Mouse (Mus musculus) liver, embryonic 15.5 days (tissue): ENCODE data around the gene Rasal3. TPM values are rescaled to one million over a fixed set of nuclear protein-coding genes. Genes with fewer than 3 reads are reported as not detected.

Experiments
- ATAC-seq: fragments of 200-750 bp; cut with Nextera tagmentation; 2 replicates; pipeline ENCODE4 v1.8.0; 2017; ENCODE audit warnings: moderate number of reproducible peaks, mild to moderate bottlenecking, moderate library complexity; ENCODE audit not compliant: insufficient read depth
- H3K27ac ChIP-seq: fragments of 300-500 bp; sonication (generic); replicated peaks from 2 replicates; pipeline ENCODE4 v1.5.1; 2015; ENCODE audit warnings: mild to moderate bottlenecking, inconsistent platforms
- H3K27me3 ChIP-seq: fragments of 300-500 bp; sonication (generic); 2 replicates; pipeline ENCODE4 v1.6.1; 2015; ENCODE audit warnings: mild to moderate bottlenecking, inconsistent platforms
- H3K36me3 ChIP-seq: fragments of 300-500 bp; sonication (generic); replicated peaks from 2 replicates; pipeline ENCODE4 v1.6.1; 2015; ENCODE audit warnings: moderate library complexity, mild to moderate bottlenecking, inconsistent platforms
- H3K4me1 ChIP-seq: fragments of 300-500 bp; sonication (generic); replicated peaks from 2 replicates; pipeline ENCODE4 v1.6.1; 2015; ENCODE audit warnings: inconsistent platforms
- H3K4me2 ChIP-seq: fragments of 300-500 bp; sonication (generic); 2 replicates; pipeline ENCODE4 v1.6.1; 2015; ENCODE audit warnings: moderate library complexity, mild to moderate bottlenecking, inconsistent platforms
- H3K4me3 ChIP-seq: fragments of 300-500 bp; sonication (generic); replicated peaks from 2 replicates; pipeline ENCODE4 v1.5.1; 2015; ENCODE audit warnings: mild to moderate bottlenecking, inconsistent platforms
- H3K9ac ChIP-seq: fragments of 300-500 bp; sonication (generic); 2 replicates; pipeline ENCODE4 v1.6.1; 2015; ENCODE audit warnings: moderate library complexity, mild to moderate bottlenecking, inconsistent platforms
- H3K9me3 ChIP-seq: fragments of 300-500 bp; sonication (generic); replicated peaks from 2 replicates; pipeline ENCODE4 v1.6.1; 2016; ENCODE audit warnings: inconsistent platforms
- WGBS: fragments of 180-500 bp; shearing (Covaris S2); methylation state at CpG from one replicate; pipeline ENCODE4 v1.1.7; 2015; ENCODE audit warnings: mixed read lengths; ENCODE audit not compliant: insufficient replicate concordance; 5-methylcytosine and 5-hydroxymethylcytosine counted together
- polyA plus RNA-seq: library from polyadenylated mRNA; unstranded; fragments of >200 nt; fragmentation: Nextera tagmentation; extraction: Ambion mirVana; gene quantifications from 2 replicates; pipeline ENCODE4 v1.2.1, GENCODE M21; 2015

The Rasal3 gene
- polyA plus RNA-seq, 1 experiment from 2014 or later: 2.4 TPM

DNA sequence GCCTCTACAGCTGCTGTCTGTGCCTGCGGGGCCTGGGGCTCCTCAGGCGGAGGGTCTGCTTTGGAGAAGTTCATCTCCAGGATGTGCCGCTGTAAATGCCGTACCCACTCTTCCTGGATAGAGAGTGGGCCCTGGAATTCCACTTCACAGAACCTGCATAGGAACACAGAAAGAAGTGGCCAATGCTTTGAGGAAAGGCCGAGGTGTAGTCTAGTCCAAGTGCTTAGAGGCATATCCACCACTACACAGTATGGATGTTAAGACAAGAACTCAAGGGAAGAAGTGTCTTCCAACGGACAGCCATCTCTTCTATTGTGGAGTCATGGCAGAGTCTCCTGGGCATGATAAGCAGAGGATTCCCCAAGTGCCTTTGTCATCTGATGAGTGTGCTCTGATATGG, 48.4 kb downstream of the Rasal3 start:
- Histone ChIP-seq H3K27me3 (no peaks in the 10 kb centered on the region), H3K4me3 (no peak overlapping the region), H3K4me2 (no peak overlapping the region), H3K36me3 (peaks cover 67% of the 10 kb centered on the region), H3K4me1 (peaks cover 22% of the 10 kb centered on the region), H3K9ac (no peak overlapping the region), H3K27ac (no peak overlapping the region), H3K9me3 (no peaks in the 10 kb centered on the region)
- ATAC-seq: no peak
- 80% methylated on average over 6 of the region's 6 CpGs for WGBS

DNA sequence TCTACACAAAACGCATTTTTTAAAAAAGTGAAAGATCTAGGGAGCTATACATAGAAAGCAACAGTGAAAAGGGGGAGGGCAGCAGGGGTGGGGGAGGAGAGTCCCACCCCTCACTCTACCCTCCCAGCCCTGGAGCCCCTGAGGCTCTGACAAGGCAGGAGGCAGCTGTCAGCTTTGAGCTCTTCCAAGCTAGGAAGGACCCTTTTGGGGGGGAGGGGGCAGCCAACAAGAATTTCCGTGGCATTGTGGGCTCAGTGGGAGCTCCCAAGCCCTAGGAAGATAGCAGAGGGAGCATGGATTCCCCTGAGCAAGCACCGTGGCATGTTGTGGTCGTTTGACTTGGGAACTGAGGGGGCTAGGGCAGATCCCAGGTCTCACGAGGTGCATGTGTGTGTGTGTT, 49.2 kb downstream of the Rasal3 start:
- peaks cover 29% of the 10 kb centered on the region for H3K4me1 ChIP-seq
- peaks cover 58% of the 10 kb centered on the region for H3K36me3 ChIP-seq
- H3K27me3 ChIP-seq: no peaks in the 10 kb centered on the region
- 68% methylated on average over 5 of the region's 5 CpGs for WGBS
- H3K9me3 ChIP-seq: no peaks in the 10 kb centered on the region
- no peak overlapping the region for H3K4me3 ChIP-seq
- H3K4me2 ChIP-seq: no peak overlapping the region
- H3K9ac ChIP-seq: no peak overlapping the region
- no peak overlapping the region for H3K27ac ChIP-seq
- ATAC-seq: no peak

DNA sequence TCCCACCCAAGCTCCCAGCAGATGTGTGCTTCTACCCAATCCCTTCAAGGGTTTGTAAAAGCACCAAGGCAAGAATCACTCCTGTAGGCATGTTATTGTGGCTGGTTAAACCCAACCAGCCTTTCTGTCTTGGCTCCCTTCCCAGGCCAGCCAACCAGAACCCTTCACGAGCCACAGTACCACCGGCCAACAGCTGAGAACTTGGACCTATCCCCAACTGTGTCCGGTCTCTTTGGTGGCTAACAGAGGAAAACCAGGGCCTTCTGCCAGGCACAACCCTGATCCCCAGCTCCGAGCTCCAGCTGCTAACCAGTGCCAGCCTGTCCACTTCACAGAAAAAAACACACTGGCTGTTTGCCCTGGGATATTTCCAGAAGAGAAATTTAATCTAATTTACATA, 49.7 kb downstream of the Rasal3 start:
- no peak for ATAC-seq
- 78% methylated on average over 4 of the region's 4 CpGs for WGBS
- Histone ChIP-seq H3K36me3 (peaks cover 53% of the 10 kb centered on the region), H3K4me3 (no peak overlapping the region), H3K4me2 (no peak overlapping the region), H3K9me3 (no peaks in the 10 kb centered on the region), H3K4me1 (peaks cover 35% of the 10 kb centered on the region), H3K9ac (no peak overlapping the region), H3K27ac (no peak overlapping the region), H3K27me3 (no peaks in the 10 kb centered on the region)

DNA sequence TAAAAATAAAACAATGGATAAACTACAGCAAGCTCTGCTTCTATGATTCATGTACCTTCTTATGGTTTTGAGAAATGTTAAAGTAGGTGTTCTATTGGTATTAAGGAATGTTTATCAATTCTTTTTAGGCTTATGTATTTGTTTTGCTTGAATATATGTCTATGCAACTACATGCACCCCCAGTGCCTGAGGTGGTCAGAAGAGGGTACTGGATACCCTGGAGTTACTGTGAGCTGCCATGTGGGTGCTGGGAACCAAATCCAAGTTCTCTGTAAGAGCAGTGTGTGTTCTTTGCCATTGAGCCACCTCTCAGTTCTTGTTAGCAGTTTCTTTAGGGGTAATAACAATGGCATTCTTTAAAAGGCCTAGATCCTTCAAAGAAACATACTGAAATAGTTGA, 51.7 kb downstream of the Rasal3 start:
- ATAC-seq: no peak
- Histone ChIP-seq H3K9ac (no peak overlapping the region), H3K27ac (no peak overlapping the region), H3K4me2 (0 out of 2 replicates have a peak overlapping the region, but pooled peaks have one; percentile 88), H3K4me3 (no peak overlapping the region), H3K9me3 (no peaks in the 10 kb centered on the region), H3K27me3 (no peaks in the 10 kb centered on the region), H3K36me3 (peaks cover 34% of the 10 kb centered on the region), H3K4me1 (peaks cover 50% of the 10 kb centered on the region)

DNA sequence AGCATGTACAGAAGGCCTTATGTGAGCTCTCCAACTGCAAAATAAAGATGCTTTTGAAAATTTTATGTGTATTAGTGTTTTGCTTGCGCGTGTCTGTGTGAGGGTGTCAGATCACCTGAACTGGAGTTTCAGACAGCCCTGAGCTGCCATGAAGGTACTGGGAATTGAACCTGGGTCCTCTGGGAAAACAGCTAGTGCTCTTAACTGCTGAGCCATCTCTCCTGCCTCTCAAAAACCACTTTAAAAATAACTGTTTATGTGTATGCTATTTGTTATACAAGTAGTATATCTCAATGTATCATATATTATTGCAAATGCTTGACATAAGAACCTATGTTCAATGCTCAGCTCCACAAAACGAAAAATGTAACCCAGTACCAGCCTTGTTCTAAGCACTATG, 52.1 kb downstream of the Rasal3 start:
- H3K27ac ChIP-seq: no peak overlapping the region
- H3K36me3 ChIP-seq: peaks cover 29% of the 10 kb centered on the region
- no peak for ATAC-seq
- no peak overlapping the region for H3K9ac ChIP-seq
- H3K4me3 ChIP-seq: peak overlapping the region; percentile 91
- H3K9me3 ChIP-seq: no peaks in the 10 kb centered on the region
- H3K4me1 ChIP-seq: peaks cover 50% of the 10 kb centered on the region
- 65% methylated on average over 3 of the region's 3 CpGs for WGBS
- no peaks in the 10 kb centered on the region for H3K27me3 ChIP-seq
- peak overlapping the region; percentile 88 for H3K4me2 ChIP-seq

DNA sequence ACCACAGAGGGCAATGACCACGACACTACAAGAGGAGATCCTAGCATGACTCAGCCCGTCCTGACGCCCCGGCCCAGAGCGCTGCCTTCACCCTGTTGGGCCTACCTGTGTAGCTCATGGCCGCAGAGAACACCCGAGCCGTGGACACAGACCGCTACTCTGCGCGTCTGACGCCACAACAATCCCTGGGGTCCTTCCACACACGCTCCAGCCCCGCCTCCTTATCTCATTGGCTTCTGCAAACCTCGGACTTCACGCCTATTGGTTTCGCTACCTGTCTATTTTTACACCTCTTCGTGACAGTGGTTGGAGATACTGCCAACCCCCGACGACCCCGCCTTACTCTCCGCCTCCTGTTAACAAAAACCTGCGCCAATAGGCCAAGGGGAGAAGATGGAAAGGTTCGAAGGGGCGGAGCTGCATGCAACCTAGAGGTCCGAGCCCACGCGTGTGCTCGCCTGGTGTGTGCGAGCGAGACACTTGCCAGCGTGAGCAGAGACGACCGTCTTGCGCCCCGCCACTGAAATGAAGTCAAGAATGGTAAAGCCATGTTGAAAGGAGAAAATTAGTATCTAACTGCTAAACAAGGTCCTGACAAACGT, 52.9 kb downstream of the Rasal3 start, which contains the start of gene Akap8l:
Gene Akap8l, minus strand, starts transcription at position 226 of the 602 bp plus-strand sequence.
- peak; percentile 97 for ATAC-seq
- H3K4me2 ChIP-seq: peak within 1 kb of the TSS; percentile 88
- no peaks in the 10 kb centered on the region for H3K27me3 ChIP-seq
- peaks cover 50% of the 10 kb centered on the region for H3K4me1 ChIP-seq
- WGBS: under 1% methylated on average over 37 of the region's 37 CpGs
- peak within 1 kb of the TSS; percentile 76 for H3K9ac ChIP-seq
- no peaks in the 10 kb centered on the region for H3K9me3 ChIP-seq
- peaks cover 21% of the 10 kb centered on the region for H3K36me3 ChIP-seq
- H3K27ac ChIP-seq: peak within 1 kb of the TSS; percentile 88
- peak within 1 kb of the TSS; percentile 91 for H3K4me3 ChIP-seq

DNA sequence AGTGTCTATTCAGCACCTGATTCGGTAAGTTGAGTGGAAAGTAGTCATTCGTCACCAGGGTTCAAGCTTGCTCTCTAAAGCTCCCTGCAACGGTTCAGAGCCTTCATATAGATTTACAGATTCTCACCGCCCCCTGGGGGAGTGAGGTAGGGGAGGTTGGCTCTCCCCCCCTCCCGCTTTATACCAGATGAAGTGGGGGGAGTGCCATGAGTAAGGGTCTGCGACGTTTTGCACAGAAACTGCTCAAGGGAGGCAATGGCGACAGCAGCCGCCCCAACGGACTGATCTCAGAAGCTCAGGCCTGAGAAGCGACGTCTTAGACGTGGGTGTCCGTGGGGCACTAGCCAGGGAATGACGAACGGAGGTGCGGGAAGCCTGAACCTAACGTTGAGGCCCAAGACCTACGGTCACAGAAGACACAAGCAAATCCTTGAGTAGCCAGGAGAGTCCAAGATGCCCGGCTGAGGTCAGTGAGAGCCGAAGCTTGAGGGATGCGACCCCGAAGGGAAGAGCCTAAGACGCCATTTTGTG, 53.5 kb downstream of the Rasal3 start:
- peak overlapping the region; percentile 76 for H3K9ac ChIP-seq
- no peaks in the 10 kb centered on the region for H3K27me3 ChIP-seq
- H3K36me3 ChIP-seq: peaks cover 18% of the 10 kb centered on the region
- ATAC-seq: peak; percentile 6; the same call in 1 of the 2 replicates
- peak overlapping the region; percentile 91 for H3K4me3 ChIP-seq
- no peaks in the 10 kb centered on the region for H3K9me3 ChIP-seq
- peak overlapping the region; percentile 88 for H3K27ac ChIP-seq
- peaks cover 50% of the 10 kb centered on the region for H3K4me1 ChIP-seq
- H3K4me2 ChIP-seq: peak overlapping the region; percentile 88
- WGBS: under 1% methylated on average over 24 of the region's 24 CpGs

DNA sequence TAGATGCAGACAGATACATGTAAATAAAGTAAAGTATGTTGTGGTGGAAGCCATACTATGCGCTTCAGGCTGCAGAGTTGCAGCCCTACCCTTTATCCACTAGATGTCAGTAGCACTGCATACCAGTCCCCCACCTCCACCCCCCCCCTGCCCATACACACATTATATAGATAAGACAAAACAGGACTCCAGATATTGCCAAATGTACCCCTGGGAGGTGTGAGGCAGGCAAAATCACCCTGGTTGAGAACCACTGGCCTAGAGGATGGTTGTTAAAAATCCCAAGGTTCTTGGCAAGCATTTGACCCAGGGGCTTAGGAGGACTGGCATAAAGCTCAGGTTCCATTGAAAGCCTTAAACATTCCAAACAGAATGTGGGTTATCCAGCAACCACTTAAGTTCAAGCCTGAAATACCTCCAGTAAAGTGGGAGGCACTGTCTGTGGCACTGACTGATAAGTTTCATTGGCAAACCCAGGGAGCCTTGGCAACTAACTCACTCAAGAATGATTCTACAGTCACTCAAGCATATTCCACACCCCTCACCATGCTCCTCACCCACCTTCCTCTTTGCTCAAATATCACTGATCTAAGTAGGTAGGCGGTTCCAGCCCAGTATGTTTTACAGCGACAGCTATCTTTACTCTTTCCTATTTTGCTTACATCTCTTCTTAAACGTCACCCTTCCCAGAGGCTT, 54.2 kb downstream of the Rasal3 start:
- H3K9ac ChIP-seq: peak overlapping the region; percentile 76
- peak overlapping the region; percentile 91 for H3K4me3 ChIP-seq
- peak overlapping the region; percentile 88 for H3K27ac ChIP-seq
- peak overlapping the region; percentile 88 for H3K4me2 ChIP-seq
- peaks cover 18% of the 10 kb centered on the region for H3K36me3 ChIP-seq
- H3K9me3 ChIP-seq: no peaks in the 10 kb centered on the region
- H3K4me1 ChIP-seq: peaks cover 50% of the 10 kb centered on the region
- WGBS: 5% methylated on average over 4 of the region's 4 CpGs
- peak; percentile 45 for ATAC-seq
- no peaks in the 10 kb centered on the region for H3K27me3 ChIP-seq

DNA sequence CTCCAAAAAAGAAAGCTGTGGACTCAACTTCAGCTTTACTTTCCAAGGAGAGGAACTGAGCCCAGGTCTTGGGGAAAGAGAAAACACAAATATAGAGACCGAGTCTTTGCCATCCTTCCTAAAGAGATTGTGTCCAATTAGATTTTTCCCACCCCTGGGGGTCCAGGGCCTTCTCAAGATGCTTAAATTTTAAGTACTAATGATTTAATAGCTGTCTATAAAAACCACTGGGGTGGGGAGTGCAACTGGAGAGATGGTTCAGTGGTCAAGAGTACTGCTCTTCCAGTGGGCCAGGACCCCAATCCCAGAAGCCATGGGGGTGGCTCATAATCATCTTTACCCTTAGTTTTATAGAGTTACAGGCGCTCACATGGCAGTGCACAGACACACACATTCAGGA, 55.0 kb downstream of the Rasal3 start:
- H3K36me3 ChIP-seq: peaks cover 18% of the 10 kb centered on the region
- peaks cover 50% of the 10 kb centered on the region for H3K4me1 ChIP-seq
- no peaks in the 10 kb centered on the region for H3K27me3 ChIP-seq
- peak overlapping the region; percentile 91 for H3K4me3 ChIP-seq
- no peak for ATAC-seq
- H3K9me3 ChIP-seq: no peaks in the 10 kb centered on the region
- 79% methylated on average over 2 of the region's 2 CpGs for WGBS
- H3K4me2 ChIP-seq: peak overlapping the region; percentile 88
- H3K9ac ChIP-seq: peak overlapping the region; percentile 76; the same call in 1 of the 2 replicates
- peak overlapping the region; percentile 88; the same call in 1 of the 2 replicates for H3K27ac ChIP-seq

DNA sequence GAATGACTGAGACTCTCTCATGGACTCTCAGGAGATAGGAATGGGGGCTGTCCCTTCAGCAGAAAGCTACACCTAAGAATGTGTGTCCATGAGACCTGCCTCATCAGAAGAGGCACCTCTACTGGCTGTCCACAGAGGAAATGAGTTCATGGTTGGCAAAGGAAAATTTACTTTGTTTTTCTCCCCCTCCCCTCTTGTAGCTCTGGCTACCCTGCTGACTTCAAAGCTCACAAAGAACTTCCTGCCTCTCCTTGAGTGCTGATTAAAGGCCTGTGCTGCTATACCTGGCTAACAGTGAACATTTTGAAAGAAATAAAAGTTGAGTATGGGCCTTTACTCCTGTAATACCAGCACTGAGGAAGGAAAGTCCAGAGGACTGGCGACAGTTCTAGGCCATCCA, 62.3 kb downstream of the Rasal3 start:
- no peaks in the 10 kb centered on the region for H3K4me1 ChIP-seq

More for the DNA sequence above, 62.3 kb downstream of the Rasal3 start:
- Histone ChIP-seq H3K9ac (no peak overlapping the region), H3K27me3 (no peaks in the 10 kb centered on the region), H3K27ac (no peak overlapping the region), H3K36me3 (peaks cover 72% of the 10 kb centered on the region), H3K9me3 (no peaks in the 10 kb centered on the region), H3K4me3 (no peak overlapping the region), H3K4me2 (no peak overlapping the region)
- 80% methylated on average over 1 of the region's 1 CpGs for WGBS
- no peak for ATAC-seq
